Mouse (Mus musculus): ENCODE data around the gene Frmd8. TPM values are rescaled to one million over a fixed set of nuclear protein-coding genes. Genes with fewer than 3 reads are reported as not detected.

Gene Frmd8
- total RNA-seq, 1 experiment, result 35.7 TPM

- Histone ChIP-seq H3K9me3 (ENCODE audit: control insufficient read depth, insufficient read depth, low read depth, low read length) (no peaks in the 10 kb centered on the region), H3K4me1 (ENCODE audit: control insufficient read depth in 2 of 2, insufficient read depth in 2 of 2, low read length in 2 of 2, poor library complexity in 1 of 2) (peaks cover 15 to 35% of the 10 kb centered on the region in 2 experiments), H3K4me3 (ENCODE audit: insufficient read depth in 1 of 2, low read depth in 1 of 2, low read length in 2 of 2, poor library complexity in 1 of 2, severe bottlenecking in 1 of 2) (peak overlapping the region; percentile 2 to 47; a peak in 2 of 4 replicates), H3K27ac (ENCODE audit: insufficient read depth, low read depth, low read length, poor library complexity, severe bottlenecking) (peak overlapping the region; percentile 99), H3K36me3 (ENCODE audit: control insufficient read depth, insufficient read depth, low read length, poor library complexity, severe bottlenecking) (peaks cover 2% of the 10 kb centered on the region), H3K9ac (ENCODE audit: insufficient read depth, low read depth, low read length, poor library complexity, severe bottlenecking) (peak overlapping the region; percentile 60)
- TF ChIP-seq ZC3H11A (IDR thresholded peaks at IDR 0.05; ENCODE audit: borderline replicate concordance, low read depth, low read length), result no peak
- TF ChIP-seq HCFC1 (IDR thresholded peaks at IDR 0.05; ENCODE audit: borderline replicate concordance, insufficient read depth, low read length), result no peak
- no peak for TF ChIP-seq CHD2 (IDR thresholded peaks at IDR 0.05; ENCODE audit: low read depth, low read length)
- no peak for TF ChIP-seq ZNF384 (IDR thresholded peaks at IDR 0.05; ENCODE audit: low read depth, low read length)
- no peak for TF ChIP-seq MAFK (IDR thresholded peaks at IDR 0.05; ENCODE audit: insufficient read depth, low read depth, low read length)
- DNase-seq (ENCODE audit: low read depth, low spot score), result no peak
- in situ Hi-C loops (cut with MboI; ENCODE audit: low sequenced_read_pairs in 2 of 2, unreplicated experiment in 2 of 2), result loop anchor here in 1 of 2 experiments (5.0 kb wide), 1 partner anchor 36 kb away; no protein-coding TSS in a partner anchor
Observed at GRCm38 (mm10) chr19:5806051-5806808, 68.8 kb downstream of the Frmd8 start.

GRCm38 (mm10) chr19:5804371-5804899, 70.6 kb downstream of the Frmd8 start:
- H3K9ac ChIP-seq (ENCODE audit: insufficient read depth, low read depth, low read length, poor library complexity, severe bottlenecking), result peak overlapping the region; percentile 71; the same call in 1 of the 2 replicates
- H3K27ac ChIP-seq (ENCODE audit: insufficient read depth, low read depth, low read length, poor library complexity, severe bottlenecking), result peak overlapping the region; percentile 86; the same call in 1 of the 2 replicates
- no peaks in the 10 kb centered on the region for H3K9me3 ChIP-seq (ENCODE audit: control insufficient read depth, insufficient read depth, low read depth, low read length)
- no peak for DNase-seq (ENCODE audit: low read depth, low spot score)
- no peak for TF ChIP-seq MAFK (IDR thresholded peaks at IDR 0.05; ENCODE audit: insufficient read depth, low read depth, low read length)
- TF ChIP-seq ZC3H11A (IDR thresholded peaks at IDR 0.05; ENCODE audit: borderline replicate concordance, low read depth, low read length), result no peak
- TF ChIP-seq ZNF384 (IDR thresholded peaks at IDR 0.05; ENCODE audit: low read depth, low read length), result no peak
- TF ChIP-seq HCFC1 (IDR thresholded peaks at IDR 0.05; ENCODE audit: borderline replicate concordance, insufficient read depth, low read length), result no peak
- no peak for TF ChIP-seq CHD2 (IDR thresholded peaks at IDR 0.05; ENCODE audit: low read depth, low read length)
- peak overlapping the region in 1 of 2 experiments; percentile 56; a peak in 1 of 4 replicates for H3K4me3 ChIP-seq (ENCODE audit: insufficient read depth in 1 of 2, low read depth in 1 of 2, low read length in 2 of 2, poor library complexity in 1 of 2, severe bottlenecking in 1 of 2)
- in situ Hi-C loops (cut with MboI; ENCODE audit: low sequenced_read_pairs in 2 of 2, unreplicated experiment in 2 of 2), result no loop called here
- peaks cover 19% of the 10 kb centered on the region for H3K36me3 ChIP-seq (ENCODE audit: control insufficient read depth, insufficient read depth, low read length, poor library complexity, severe bottlenecking)
- peaks cover 9 to 20% of the 10 kb centered on the region in 2 experiments for H3K4me1 ChIP-seq (ENCODE audit: control insufficient read depth in 2 of 2, insufficient read depth in 2 of 2, low read length in 2 of 2, poor library complexity in 1 of 2)

GRCm38 (mm10) chr19:5803881-5804279, 71.2 kb downstream of the Frmd8 start:
- in situ Hi-C loops (cut with MboI; ENCODE audit: low sequenced_read_pairs in 2 of 2, unreplicated experiment in 2 of 2), result no loop called here
- no peak for DNase-seq (ENCODE audit: low read depth, low spot score)
- Histone ChIP-seq H3K9me3 (ENCODE audit: control insufficient read depth, insufficient read depth, low read depth, low read length) (no peaks in the 10 kb centered on the region), H3K36me3 (ENCODE audit: control insufficient read depth, insufficient read depth, low read length, poor library complexity, severe bottlenecking) (peaks cover 22% of the 10 kb centered on the region), H3K27ac (ENCODE audit: insufficient read depth, low read depth, low read length, poor library complexity, severe bottlenecking) (peak overlapping the region; percentile 86), H3K4me3 (ENCODE audit: insufficient read depth in 1 of 2, low read depth in 1 of 2, low read length in 2 of 2, poor library complexity in 1 of 2, severe bottlenecking in 1 of 2) (peak overlapping the region; percentile 51 to 56), H3K4me1 (ENCODE audit: control insufficient read depth in 2 of 2, insufficient read depth in 2 of 2, low read length in 2 of 2, poor library complexity in 1 of 2) (peaks cover 8 to 16% of the 10 kb centered on the region in 2 experiments), H3K9ac (ENCODE audit: insufficient read depth, low read depth, low read length, poor library complexity, severe bottlenecking) (peak overlapping the region; percentile 71)
- TF ChIP-seq HCFC1 (IDR thresholded peaks at IDR 0.05; ENCODE audit: borderline replicate concordance, insufficient read depth, low read length) (no peak), ZNF384 (IDR thresholded peaks at IDR 0.05; ENCODE audit: low read depth, low read length) (no peak), MAFK (IDR thresholded peaks at IDR 0.05; ENCODE audit: insufficient read depth, low read depth, low read length) (no peak)

- TF ChIP-seq ZNF384 (IDR thresholded peaks at IDR 0.05; ENCODE audit: low read depth, low read length) (no peak), CHD2 (IDR thresholded peaks at IDR 0.05; ENCODE audit: low read depth, low read length) (no peak), HCFC1 (IDR thresholded peaks at IDR 0.05; ENCODE audit: borderline replicate concordance, insufficient read depth, low read length) (no peak), ZC3H11A (IDR thresholded peaks at IDR 0.05; ENCODE audit: borderline replicate concordance, low read depth, low read length) (no peak), MAFK (IDR thresholded peaks at IDR 0.05; ENCODE audit: insufficient read depth, low read depth, low read length) (no peak)
- Histone ChIP-seq H3K9ac (ENCODE audit: insufficient read depth, low read depth, low read length, poor library complexity, severe bottlenecking) (peak overlapping the region; percentile 87), H3K4me1 (ENCODE audit: control insufficient read depth in 2 of 2, insufficient read depth in 2 of 2, low read length in 2 of 2, poor library complexity in 1 of 2) (peaks cover 3 to 9% of the 10 kb centered on the region in 2 experiments), H3K27ac (ENCODE audit: insufficient read depth, low read depth, low read length, poor library complexity, severe bottlenecking) (peak overlapping the region; percentile 98), H3K4me3 (ENCODE audit: insufficient read depth in 1 of 2, low read depth in 1 of 2, low read length in 2 of 2, poor library complexity in 1 of 2, severe bottlenecking in 1 of 2) (peak overlapping the region; percentile 56 to 68), H3K36me3 (ENCODE audit: control insufficient read depth, insufficient read depth, low read length, poor library complexity, severe bottlenecking) (peaks cover 27% of the 10 kb centered on the region), H3K9me3 (ENCODE audit: control insufficient read depth, insufficient read depth, low read depth, low read length) (no peaks in the 10 kb centered on the region)
- in situ Hi-C loops (cut with MboI; ENCODE audit: low sequenced_read_pairs in 2 of 2, unreplicated experiment in 2 of 2), result no loop called here
- DNase-seq (ENCODE audit: low read depth, low spot score), result peak; percentile 97
Observed at GRCm38 (mm10) chr19:5803041-5803880, 71.8 kb downstream of the Frmd8 start.
